In genomic region chr19:38915677-38916076, GRCm38 (mm10) we compare ENCODE assay signal across 8 mouse cellular contexts. TPM values are rescaled to one million over a fixed set of nuclear protein-coding genes. Genes with fewer than 3 reads are reported as not detected.
DNase-seq lines count a peak whose midpoint lies in the region; ATAC-seq and TF ChIP-seq lines count a peak whose summit lies in the region.

No protein-coding gene starts in this region.

- H3K4me3 ChIP-seq in bone marrow macrophage, adult 2 months (ENCODE audit: insufficient read depth, low read length): no peak overlapping the region

- peak; percentile 64; the same call in 1 of the 2 replicates for ATAC-seq in frontal cortex, adult (ENCODE audit: low TSS enrichment)

- TF ChIP-seq POLR2A in bone marrow macrophage, adult 2 months (IDR thresholded peaks at IDR 0.05; ENCODE audit: borderline replicate concordance, low read depth, low read length): no peak

- H3K27ac ChIP-seq in bone marrow macrophage, adult 2 months (ENCODE audit: insufficient read depth, low read depth, low read length): no peak overlapping the region

- peak; percentile 33; the same call in 1 of the 2 replicates for TF ChIP-seq CTCF in bone marrow macrophage, adult 2 months (IDR thresholded peaks at IDR 0.05; ENCODE audit: low read depth, low read length)

- intact Hi-C loops in left cerebral cortex, postnatal 25 days (cut with DNase I): loop anchor here (10.0 kb wide), 1 partner anchor 491 kb away; no protein-coding TSS in a partner anchor

- no peaks in the 10 kb centered on the region for H3K4me1 ChIP-seq in bone marrow macrophage, adult 2 months (ENCODE audit: control insufficient read depth, insufficient read depth, low read length)

- peak; percentile 64 for DNase-seq in gastrocnemius, adult 18-20 months (ENCODE audit: low spot score)
- no peak for DNase-seq in gastrocnemius, postnatal 25 days
- DNase-seq in ovary, postnatal 10 days (ENCODE audit: low spot score): peak; percentile 5
- no peak for DNase-seq in ovary, postnatal 36 days (ENCODE audit: low spot score)
- DNase-seq in left cerebral cortex, postnatal 25 days (ENCODE audit: low spot score in 2 of 2): peak; percentile 45 to 66
- DNase-seq in right cerebral cortex, postnatal 25 days: peak; percentile 14

RNA-seq across cellular contexts. Expression of gene Hells, which starts 15.0 kb away (rescaled TPM):
- total RNA-seq in gastrocnemius, adult 18-20 months (2021): under 1 TPM; 0.28 to 0.87 TPM
- total RNA-seq in gastrocnemius, postnatal 25 days (2021): 1 to 10 TPM; 1.0 to 1.1 TPM
- polyA plus RNA-seq in bone marrow macrophage, adult 2 months (2012; ENCODE audit: insufficient read depth, insufficient read length, missing spikeins): 18.2 and 19.5 TPM in 2 replicates
- 1 to 10 TPM; 4.1 to 4.8 TPM for total RNA-seq in left cerebral cortex, postnatal 25 days (2021)

Comparison
In these comparisons a context has a peak if more than half of its experiments do, and no peak if none do; other contexts are left out.
1. DNase-seq: peak in gastrocnemius, adult 18-20 months (single experiment), ovary, postnatal 10 days (single experiment), left cerebral cortex, postnatal 25 days (2 of 2) and right cerebral cortex, postnatal 25 days (single experiment); none in gastrocnemius, postnatal 25 days (single experiment) and ovary, postnatal 36 days (single experiment).